Mouse (Mus musculus): ENCODE measurements at regions not wholly inside any gene's neighbourhood (a gene's known extent, or its start where the extent isn't known, plus 50 kb on each side); places are given as distances from the start of the nearest gene placed in this dataset.

- ATAC-seq (ENCODE audit: low read depth), result no peak
- no peak for DNase-seq
Observed at GRCm38 (mm10) chr1:185814901-185815300, 302.2 kb downstream of the Lyplal1 start.

GRCm38 (mm10) chr1:185819044-185819443 lies 298.1 kb downstream of the Lyplal1 start:
- Histone ChIP-seq H3K4me1 (replicated peaks) (peaks cover 4% of the 10 kb centered on the region; the same call in 1 of the 2 replicates), H3K9me3 (replicated peaks) (no peaks in the 10 kb centered on the region; the same call in 1 of the 2 replicates), H3K27me3 (no peaks in the 10 kb centered on the region), H3K4me3 (replicated peaks) (no peak overlapping the region), H3K27ac (no peak overlapping the region), H3K36me3 (no peaks in the 10 kb centered on the region), H3K4me2 (no peak overlapping the region), H3K9ac (no peak overlapping the region)
- DNase-seq, result no peak
- WGBS (ENCODE audit: insufficient replicate concordance), result 36% methylated on average over 5 of the region's 5 CpGs
- ATAC-seq (ENCODE audit: low read depth), result no peak

More at GRCm38 (mm10) chr1:185814901-185815300, 302.2 kb downstream of the Lyplal1 start:
- no peak overlapping the region for H3K4me2 ChIP-seq
- no peak overlapping the region for H3K9ac ChIP-seq
- no peak overlapping the region for H3K27ac ChIP-seq
- H3K9me3 ChIP-seq (replicated peaks), result no peaks in the 10 kb centered on the region; the same call in 1 of the 2 replicates
- no peaks in the 10 kb centered on the region for H3K36me3 ChIP-seq
- WGBS (ENCODE audit: insufficient replicate concordance), result 67% methylated on average over 3 of the region's 3 CpGs
- H3K4me1 ChIP-seq (replicated peaks), result no peaks in the 10 kb centered on the region
- no peak overlapping the region for H3K4me3 ChIP-seq (replicated peaks)
- no peaks in the 10 kb centered on the region for H3K27me3 ChIP-seq

- 53% methylated on average over 8 of the region's 8 CpGs for WGBS (ENCODE audit: insufficient replicate concordance)
Observed at GRCm38 (mm10) chr1:185822241-185822640, 294.9 kb downstream of the Lyplal1 start.

GRCm38 (mm10) chr1:185823226-185823625 lies 293.9 kb downstream of the Lyplal1 start:
- DNase-seq (no peak), ATAC-seq (ENCODE audit: low read depth) (no peak)
- Histone ChIP-seq H3K4me2 (no peak overlapping the region), H3K9me3 (replicated peaks) (no peaks in the 10 kb centered on the region), H3K9ac (no peak overlapping the region), H3K4me1 (replicated peaks) (peaks cover 4% of the 10 kb centered on the region; the same call in 1 of the 2 replicates), H3K4me3 (replicated peaks) (no peak overlapping the region), H3K27ac (no peak overlapping the region), H3K27me3 (no peaks in the 10 kb centered on the region), H3K36me3 (no peaks in the 10 kb centered on the region)
- WGBS (ENCODE audit: insufficient replicate concordance), result 56% methylated on average over 4 of the region's 4 CpGs

More at GRCm38 (mm10) chr1:185822241-185822640, 294.9 kb downstream of the Lyplal1 start:
- Histone ChIP-seq H3K4me1 (replicated peaks) (peaks cover 4% of the 10 kb centered on the region; the same call in 1 of the 2 replicates), H3K36me3 (no peaks in the 10 kb centered on the region), H3K9ac (no peak overlapping the region), H3K4me2 (no peak overlapping the region), H3K27ac (no peak overlapping the region), H3K4me3 (replicated peaks) (no peak overlapping the region), H3K9me3 (replicated peaks) (no peaks in the 10 kb centered on the region), H3K27me3 (no peaks in the 10 kb centered on the region)
- no peak for ATAC-seq (ENCODE audit: low read depth)
- no peak for DNase-seq

GRCm38 (mm10) chr1:185823956-185824355 lies 293.2 kb downstream of the Lyplal1 start:
- Histone ChIP-seq H3K4me2 (no peak overlapping the region), H3K27me3 (no peaks in the 10 kb centered on the region), H3K27ac (no peak overlapping the region), H3K4me3 (replicated peaks) (no peak overlapping the region), H3K36me3 (no peaks in the 10 kb centered on the region), H3K4me1 (replicated peaks) (peaks cover 4% of the 10 kb centered on the region; the same call in 1 of the 2 replicates), H3K9me3 (replicated peaks) (no peaks in the 10 kb centered on the region), H3K9ac (no peak overlapping the region)
- 46% methylated on average over 5 of the region's 5 CpGs for WGBS (ENCODE audit: insufficient replicate concordance)
- DNase-seq, result no peak
- ATAC-seq (ENCODE audit: low read depth), result no peak

GRCm38 (mm10) chr1:185827986-185828385 lies 289.1 kb downstream of the Lyplal1 start:
- 56% methylated on average over 2 of the region's 2 CpGs for WGBS (ENCODE audit: insufficient replicate concordance)
- no peak for DNase-seq
- no peaks in the 10 kb centered on the region for H3K27me3 ChIP-seq
- H3K27ac ChIP-seq, result no peak overlapping the region
- no peaks in the 10 kb centered on the region; the same call in 1 of the 2 replicates for H3K4me1 ChIP-seq (replicated peaks)
- no peak overlapping the region for H3K4me3 ChIP-seq (replicated peaks)
- H3K9me3 ChIP-seq (replicated peaks), result no peaks in the 10 kb centered on the region
- no peak for ATAC-seq (ENCODE audit: low read depth)
- H3K4me2 ChIP-seq, result no peak overlapping the region
- no peak overlapping the region for H3K9ac ChIP-seq
- no peaks in the 10 kb centered on the region for H3K36me3 ChIP-seq

GRCm38 (mm10) chr1:185828486-185828885 lies 288.6 kb downstream of the Lyplal1 start:
- H3K4me2 ChIP-seq, result no peak overlapping the region
- ATAC-seq (ENCODE audit: low read depth) (no peak), DNase-seq (no peak)
- WGBS (ENCODE audit: insufficient replicate concordance), result 51% methylated on average over 6 of the region's 6 CpGs
- H3K4me1 ChIP-seq (replicated peaks), result no peaks in the 10 kb centered on the region
- H3K4me3 ChIP-seq (replicated peaks), result no peak overlapping the region
- H3K9ac ChIP-seq, result no peak overlapping the region
- H3K27ac ChIP-seq, result no peak overlapping the region
- H3K27me3 ChIP-seq, result no peaks in the 10 kb centered on the region
- H3K9me3 ChIP-seq (replicated peaks), result no peaks in the 10 kb centered on the region
- no peaks in the 10 kb centered on the region for H3K36me3 ChIP-seq

GRCm38 (mm10) chr1:185832059-185832458 lies 285.1 kb downstream of the Lyplal1 start:
- Histone ChIP-seq H3K4me1 (replicated peaks) (no peaks in the 10 kb centered on the region), H3K9me3 (replicated peaks) (no peaks in the 10 kb centered on the region), H3K27ac (no peak overlapping the region), H3K4me2 (no peak overlapping the region), H3K27me3 (no peaks in the 10 kb centered on the region), H3K9ac (no peak overlapping the region), H3K4me3 (replicated peaks) (no peak overlapping the region), H3K36me3 (no peaks in the 10 kb centered on the region)
- DNase-seq (no peak), ATAC-seq (ENCODE audit: low read depth) (no peak)
- WGBS (ENCODE audit: insufficient replicate concordance), result 61% methylated on average over 4 of the region's 4 CpGs

GRCm38 (mm10) chr1:185834171-185834570 lies 282.9 kb downstream of the Lyplal1 start:
- Histone ChIP-seq H3K9ac (no peak overlapping the region), H3K36me3 (no peaks in the 10 kb centered on the region), H3K9me3 (replicated peaks) (no peaks in the 10 kb centered on the region), H3K27me3 (no peaks in the 10 kb centered on the region), H3K4me1 (replicated peaks) (no peaks in the 10 kb centered on the region), H3K27ac (no peak overlapping the region), H3K4me2 (no peak overlapping the region), H3K4me3 (replicated peaks) (no peak overlapping the region)
- ATAC-seq (ENCODE audit: low read depth) (no peak), DNase-seq (no peak)
- WGBS (ENCODE audit: insufficient replicate concordance), result 64% methylated on average over 6 of the region's 6 CpGs

- no peak for ATAC-seq (ENCODE audit: low read depth)
- WGBS (ENCODE audit: insufficient replicate concordance), result 59% methylated on average over 13 of the region's 13 CpGs
Observed at GRCm38 (mm10) chr1:185836632-185837281, 280.4 kb downstream of the Lyplal1 start.

GRCm38 (mm10) chr1:185842481-185842880 lies 274.6 kb downstream of the Lyplal1 start:
- Histone ChIP-seq H3K4me1 (replicated peaks) (no peaks in the 10 kb centered on the region), H3K27me3 (no peaks in the 10 kb centered on the region), H3K36me3 (no peaks in the 10 kb centered on the region), H3K4me2 (no peak overlapping the region), H3K9ac (no peak overlapping the region), H3K4me3 (replicated peaks) (no peak overlapping the region), H3K9me3 (replicated peaks) (no peaks in the 10 kb centered on the region), H3K27ac (no peak overlapping the region)
- DNase-seq, result no peak
- 78% methylated on average over 12 of the region's 12 CpGs for WGBS (ENCODE audit: insufficient replicate concordance)
- no peak for ATAC-seq (ENCODE audit: low read depth)

More at GRCm38 (mm10) chr1:185836632-185837281, 280.4 kb downstream of the Lyplal1 start:
- no peak overlapping the region for H3K4me2 ChIP-seq
- H3K4me1 ChIP-seq (replicated peaks), result no peaks in the 10 kb centered on the region
- no peak overlapping the region for H3K9ac ChIP-seq
- no peaks in the 10 kb centered on the region for H3K9me3 ChIP-seq (replicated peaks)
- H3K4me3 ChIP-seq (replicated peaks), result no peak overlapping the region
- H3K27ac ChIP-seq, result no peak overlapping the region
- DNase-seq, result no peak
- no peaks in the 10 kb centered on the region for H3K27me3 ChIP-seq
- H3K36me3 ChIP-seq, result no peaks in the 10 kb centered on the region

GRCm38 (mm10) chr1:185847161-185847560 lies 269.9 kb downstream of the Lyplal1 start:
- H3K27ac ChIP-seq, result no peak overlapping the region
- DNase-seq (no peak), ATAC-seq (ENCODE audit: low read depth) (no peak)
- H3K36me3 ChIP-seq, result no peaks in the 10 kb centered on the region
- no peaks in the 10 kb centered on the region for H3K27me3 ChIP-seq
- H3K4me2 ChIP-seq, result no peak overlapping the region
- no peak overlapping the region for H3K4me3 ChIP-seq (replicated peaks)
- 69% methylated on average over 6 of the region's 6 CpGs for WGBS (ENCODE audit: insufficient replicate concordance)
- H3K4me1 ChIP-seq (replicated peaks), result no peaks in the 10 kb centered on the region
- H3K9ac ChIP-seq, result no peak overlapping the region
- no peaks in the 10 kb centered on the region for H3K9me3 ChIP-seq (replicated peaks)

All from liver, embryonic 13.5 days (tissue).